Mouse (Mus musculus) ES-E14 (cell line): Measurements from ENCODE around the gene Unc5b.
"Not testable (repeated sequence)": the region's sequence is repeated elsewhere in the genome, so short reads cannot be mapped to it uniquely, and the experiment has no call there.

Experiments used
- HCFC1 ChIP-seq: IDR thresholded peaks from 2 replicates; pipeline ENCODE4 v1.6.1; 2012; ENCODE audit warnings: low read length, inconsistent platforms, borderline replicate concordance; ENCODE audit not compliant: insufficient read depth
- MAFK ChIP-seq: IDR thresholded peaks from 2 replicates; pipeline ENCODE4 v1.6.1; 2014; ENCODE audit warnings: mild to moderate bottlenecking, low read depth, low read length, inconsistent platforms; ENCODE audit not compliant: insufficient read depth
- ZC3H11A ChIP-seq: IDR thresholded peaks from 2 replicates; pipeline ENCODE4 v1.6.1; 2012; ENCODE audit warnings: low read depth, mild to moderate bottlenecking, inconsistent platforms, low read length, borderline replicate concordance
- ZNF384 ChIP-seq: IDR thresholded peaks from 2 replicates; pipeline ENCODE4 v1.6.1; 2012; ENCODE audit warnings: low read depth, low read length, inconsistent platforms

DNA sequence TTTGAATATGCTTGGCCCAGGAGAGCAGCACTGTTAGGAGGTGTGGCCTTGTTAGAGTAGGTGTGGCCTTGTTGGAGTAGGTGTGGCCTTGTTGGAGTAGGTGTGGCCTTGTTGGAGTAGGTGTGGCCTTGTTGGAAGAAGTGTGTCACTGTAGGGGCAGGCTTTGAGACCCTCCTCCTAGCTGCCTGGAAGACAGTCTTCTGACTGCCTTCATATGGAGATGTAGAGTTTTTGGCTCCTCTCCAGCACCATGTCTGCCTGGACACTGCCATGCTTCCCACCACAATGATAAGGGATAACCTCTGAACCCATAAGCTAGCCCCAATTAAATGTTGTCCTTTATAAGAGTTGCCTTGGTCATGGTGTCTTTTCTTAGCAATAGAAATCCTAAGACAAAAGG lies 13.9 kb upstream of the Unc5b start:
- not testable (repeated sequence) for TF ChIP-seq HCFC1, ZC3H11A, ZNF384, MAFK
